Mouse (Mus musculus) MEL (cell line): ENCODE measurements at regions not wholly inside any gene's neighbourhood (a gene's known extent, or its start where the extent isn't known, plus 50 kb on each side); places are given as distances from the start of the nearest gene placed in this dataset.

Experiments
- CTCF ChIP-seq, 3 experiments: IDR thresholded peaks in 2 of 3; conservative IDR thresholded peaks in 1 of 3; 2 replicates each; pipeline ENCODE4 v1.5.1; 2011 to 2012; ENCODE audit warnings: low read length in 3 of 3, low read depth in 2 of 3, mild to moderate bottlenecking in 2 of 3, improper control_type of control experiment in 1 of 3, inconsistent platforms in 1 of 3, mixed read lengths in 1 of 3, moderate library complexity in 1 of 3; ENCODE audit not compliant: control insufficient read depth in 1 of 3, insufficient read depth in 1 of 3, poor library complexity in 1 of 3, severe bottlenecking in 1 of 3
- KAT2A ChIP-seq: conservative IDR thresholded peaks from 2 replicates; pipeline ENCODE4 v1.6.1; 2012; ENCODE audit warnings: low read depth, low read length, improper control_type of control experiment, inconsistent platforms

- no peak for TF ChIP-seq KAT2A
- no peak for TF ChIP-seq CTCF (IDR thresholded peaks at IDR 0.05 in 2 of 3, conservative IDR thresholded peaks at IDR 0.05 in 1 of 3; ENCODE audit: control insufficient read depth in 1 of 3, insufficient read depth in 1 of 3, low read depth in 2 of 3, low read length in 3 of 3, poor library complexity in 1 of 3, severe bottlenecking in 1 of 3)
Observed at GRCm38 (mm10) chr6:143287322-143287721, 120.3 kb downstream of the Etnk1 start.
